Mouse (Mus musculus): ENCODE data around the gene Chpt1. TPM values are rescaled to one million over a fixed set of nuclear protein-coding genes. Genes with fewer than 3 reads are reported as not detected.
A peak's percentile ranks its signal among the peaks of the same experiment; 100 is the strongest.

Gene Chpt1
- polyA plus RNA-seq, 1 experiment from 2014 or later: 20.6 TPM

DNA sequence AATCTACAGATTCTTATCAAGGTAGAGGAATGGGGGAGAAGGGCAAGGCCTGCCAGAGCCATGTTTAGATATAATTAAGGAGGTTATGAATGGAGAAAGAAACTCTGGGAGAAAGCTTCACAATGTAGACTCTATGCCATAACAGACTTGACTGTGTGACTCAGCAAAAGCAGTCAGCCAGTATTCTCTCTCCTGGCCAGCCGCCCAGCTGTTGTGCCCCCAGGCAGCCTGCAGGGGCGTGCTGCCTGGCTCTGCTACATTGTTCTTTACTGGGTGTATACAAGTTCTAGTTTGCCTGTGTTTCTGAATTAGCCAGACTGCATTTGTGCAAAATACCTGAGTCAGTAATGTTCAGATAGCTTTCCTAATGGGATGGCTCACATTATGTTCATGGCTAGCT, 10.6 kb upstream of the Chpt1 start:
- ATAC-seq (ENCODE audit: low FRiP score): no peak
- Histone ChIP-seq H3K4me3 (ENCODE audit: low read depth, low read length) (no peak overlapping the region), H3K27ac (ENCODE audit: low read depth, low read length) (no peak overlapping the region), H3K4me2 (no peak overlapping the region), H3K4me1 (ENCODE audit: control insufficient read depth, insufficient read depth, low read length) (no peaks in the 10 kb centered on the region), H3K9ac (ENCODE audit: low read length) (no peak overlapping the region), H3K36me3 (ENCODE audit: control insufficient read depth, insufficient read depth, low read length) (no peaks in the 10 kb centered on the region), H3K9me3 (ENCODE audit: control insufficient read depth, low read length) (no peaks in the 10 kb centered on the region), H3K27me3 (ENCODE audit: control insufficient read depth, insufficient read depth, low read length) (no peaks in the 10 kb centered on the region)
- DNase-seq (ENCODE audit: low spot score, missing footprints): no peak
- WGBS: 63% methylated on average over 2 of the region's 2 CpGs

DNA sequence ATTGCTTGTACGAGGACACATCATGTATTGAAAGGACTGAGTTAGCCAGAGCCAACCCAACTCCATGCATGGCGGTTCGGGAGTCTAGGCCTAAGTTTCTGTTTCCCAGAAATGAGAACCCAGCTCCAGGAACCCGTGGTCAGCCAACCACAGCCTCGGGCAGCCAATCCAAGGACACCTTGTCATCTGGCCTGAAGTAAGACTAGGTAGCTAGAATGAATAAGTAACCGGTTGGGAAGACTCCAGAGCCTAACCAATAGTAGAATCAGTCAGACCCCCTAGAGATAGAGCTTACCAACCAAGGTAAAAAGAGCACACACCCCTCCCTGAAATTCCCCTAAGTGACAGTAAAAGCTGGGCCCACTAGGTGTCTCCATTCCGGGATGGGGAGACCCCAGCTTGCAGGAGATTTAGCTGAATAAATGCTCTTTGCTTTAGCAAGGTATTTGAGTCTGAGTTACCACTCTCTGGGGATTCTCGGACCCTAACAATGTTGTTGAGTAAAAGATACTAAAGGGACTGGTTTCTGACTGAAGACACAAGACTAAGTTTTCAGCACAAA, 9.8 kb upstream of the Chpt1 start:
- no peak overlapping the region for H3K4me3 ChIP-seq (ENCODE audit: low read depth, low read length)
- ATAC-seq (ENCODE audit: low FRiP score): no peak
- WGBS: 72% methylated on average over 8 of the region's 8 CpGs

DNA sequence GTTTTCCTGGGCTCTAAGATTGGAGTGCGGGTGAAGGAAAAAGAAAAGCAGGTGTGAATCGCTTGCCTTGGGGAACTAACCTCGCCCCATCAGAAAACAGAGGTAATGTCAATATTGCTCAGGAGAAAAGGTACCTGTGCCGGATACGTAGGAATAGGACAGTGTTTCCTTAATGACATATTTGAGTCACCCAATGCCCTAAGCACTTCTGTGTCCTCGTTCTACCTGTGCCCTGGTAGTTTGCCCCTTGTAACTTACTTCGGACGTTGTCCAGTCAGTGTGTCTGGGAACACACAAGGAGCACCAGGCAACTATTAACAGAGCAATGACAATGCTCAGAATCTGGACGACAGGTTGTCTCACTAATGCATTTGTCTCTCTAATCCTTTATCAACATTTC, 7.5 kb upstream of the Chpt1 start:
- Histone ChIP-seq H3K36me3 (ENCODE audit: control insufficient read depth, insufficient read depth, low read length) (no peaks in the 10 kb centered on the region), H3K4me3 (ENCODE audit: low read depth, low read length) (no peak overlapping the region), H3K27ac (ENCODE audit: low read depth, low read length) (no peak overlapping the region), H3K4me1 (ENCODE audit: control insufficient read depth, insufficient read depth, low read length) (no peaks in the 10 kb centered on the region), H3K9me3 (ENCODE audit: control insufficient read depth, low read length) (no peaks in the 10 kb centered on the region), H3K4me2 (no peak overlapping the region), H3K9ac (ENCODE audit: low read length) (no peak overlapping the region), H3K27me3 (ENCODE audit: control insufficient read depth, insufficient read depth, low read length) (no peaks in the 10 kb centered on the region)
- no peak for DNase-seq (ENCODE audit: low spot score, missing footprints)
- 89% methylated on average over 9 of the region's 9 CpGs for WGBS
- no peak for ATAC-seq (ENCODE audit: low FRiP score)

More for the DNA sequence above, 9.8 kb upstream of the Chpt1 start:
- Histone ChIP-seq H3K27me3 (ENCODE audit: control insufficient read depth, insufficient read depth, low read length) (no peaks in the 10 kb centered on the region), H3K4me1 (ENCODE audit: control insufficient read depth, insufficient read depth, low read length) (no peaks in the 10 kb centered on the region), H3K4me2 (no peak overlapping the region), H3K9me3 (ENCODE audit: control insufficient read depth, low read length) (no peaks in the 10 kb centered on the region), H3K9ac (ENCODE audit: low read length) (no peak overlapping the region), H3K36me3 (ENCODE audit: control insufficient read depth, insufficient read depth, low read length) (no peaks in the 10 kb centered on the region), H3K27ac (ENCODE audit: low read depth, low read length) (no peak overlapping the region)
- no peak for DNase-seq (ENCODE audit: low spot score, missing footprints)

DNA sequence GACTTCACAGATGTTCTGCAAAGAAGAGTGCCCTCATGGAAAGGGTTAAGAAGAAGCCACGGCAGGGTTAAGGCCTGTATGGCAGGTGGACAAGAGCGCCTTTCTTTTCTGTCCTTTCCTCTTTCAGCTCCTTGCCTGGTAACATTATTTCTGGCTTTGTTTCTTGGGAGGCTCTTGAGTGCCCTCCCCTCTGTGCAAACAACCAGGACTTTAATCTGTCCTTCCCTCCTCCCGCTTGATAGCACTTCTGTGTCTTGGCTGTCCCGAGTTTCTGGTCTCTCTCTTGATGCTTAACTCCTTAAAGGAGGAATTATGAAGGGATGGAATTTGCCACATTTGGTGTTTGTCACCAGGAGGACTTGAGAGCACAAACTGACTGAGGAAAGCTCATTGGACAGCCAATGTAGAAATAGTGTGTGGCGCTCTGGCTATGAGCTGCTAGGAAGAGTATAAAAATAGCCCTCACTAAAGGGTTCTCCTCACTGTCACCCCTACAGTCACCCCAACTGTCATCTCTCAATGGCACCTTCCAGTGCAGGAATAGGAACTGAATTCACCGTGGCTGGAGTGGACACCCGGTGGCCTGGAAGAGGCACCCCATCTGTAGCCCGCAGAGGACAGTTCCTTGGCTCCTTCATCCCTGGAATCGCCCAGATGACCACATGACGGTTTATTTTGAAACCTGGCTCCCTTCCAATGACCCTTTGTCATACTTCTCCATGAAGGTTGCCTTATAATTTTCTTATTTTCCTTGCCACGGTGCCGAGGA, 6.8 kb upstream of the Chpt1 start:
- Histone ChIP-seq H3K4me1 (ENCODE audit: control insufficient read depth, insufficient read depth, low read length) (no peaks in the 10 kb centered on the region), H3K27ac (ENCODE audit: low read depth, low read length) (no peak overlapping the region), H3K27me3 (ENCODE audit: control insufficient read depth, insufficient read depth, low read length) (no peaks in the 10 kb centered on the region), H3K36me3 (ENCODE audit: control insufficient read depth, insufficient read depth, low read length) (no peaks in the 10 kb centered on the region), H3K9me3 (ENCODE audit: control insufficient read depth, low read length) (no peaks in the 10 kb centered on the region), H3K9ac (ENCODE audit: low read length) (no peak overlapping the region), H3K4me3 (ENCODE audit: low read depth, low read length) (no peak overlapping the region), H3K4me2 (no peak overlapping the region)
- WGBS: 73% methylated on average over 12 of the region's 12 CpGs
- no peak for ATAC-seq (ENCODE audit: low FRiP score)
- DNase-seq (ENCODE audit: low spot score, missing footprints): no peak

DNA sequence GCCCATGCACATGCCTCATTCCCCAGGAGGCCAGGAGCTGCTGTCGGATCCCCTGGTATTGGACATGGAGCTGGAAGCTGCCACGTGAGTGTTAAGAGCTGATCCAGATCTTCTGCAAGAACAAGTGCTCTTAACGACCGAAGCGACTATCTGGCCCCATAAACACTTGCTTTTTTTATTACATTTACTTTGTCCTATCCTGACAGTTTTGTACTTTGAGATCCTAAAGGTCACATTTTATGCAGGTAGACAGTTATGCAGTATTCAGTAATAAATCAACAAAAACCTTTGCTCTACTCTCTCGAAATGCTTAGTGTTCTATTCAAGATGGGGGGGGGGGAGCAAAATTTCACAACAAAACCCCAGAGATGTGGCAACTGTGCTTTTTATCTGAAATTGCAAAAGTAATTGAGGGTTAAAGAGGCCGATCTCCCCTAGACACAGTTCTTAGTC, 3.8 kb upstream of the Chpt1 start:
- DNase-seq (ENCODE audit: low spot score, missing footprints): no peak
- Histone ChIP-seq H3K36me3 (ENCODE audit: control insufficient read depth, insufficient read depth, low read length) (no peaks in the 10 kb centered on the region), H3K9ac (ENCODE audit: low read length) (no peak overlapping the region), H3K27ac (ENCODE audit: low read depth, low read length) (no peak overlapping the region), H3K4me2 (no peak overlapping the region), H3K4me1 (ENCODE audit: control insufficient read depth, insufficient read depth, low read length) (peaks cover 4% of the 10 kb centered on the region), H3K9me3 (ENCODE audit: control insufficient read depth, low read length) (no peaks in the 10 kb centered on the region), H3K4me3 (ENCODE audit: low read depth, low read length) (no peak overlapping the region), H3K27me3 (ENCODE audit: control insufficient read depth, insufficient read depth, low read length) (no peaks in the 10 kb centered on the region)
- no peak for ATAC-seq (ENCODE audit: low FRiP score)
- WGBS: 88% methylated on average over 7 of the region's 7 CpGs

DNA sequence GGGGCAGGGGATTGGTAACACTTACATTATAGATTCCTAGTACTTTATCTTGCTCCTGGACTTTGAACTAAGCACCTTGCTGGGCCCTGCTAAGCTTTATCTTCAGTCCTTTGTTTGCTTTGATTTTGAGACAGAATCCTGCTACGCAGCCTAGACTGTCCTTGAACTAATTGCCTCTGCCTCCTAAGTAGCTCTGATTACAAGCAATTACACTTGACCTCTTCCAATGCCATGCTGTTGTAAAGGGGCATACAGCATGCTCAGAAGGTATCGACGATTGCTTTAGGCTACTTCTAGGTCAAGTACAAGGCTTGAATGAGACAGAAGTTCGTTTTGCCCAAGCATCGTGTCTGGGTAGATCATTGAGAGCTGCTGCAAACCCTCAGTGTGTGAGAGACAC, 1.4 kb upstream of the Chpt1 start:
- no peak overlapping the region for H3K4me2 ChIP-seq
- H3K4me1 ChIP-seq (ENCODE audit: control insufficient read depth, insufficient read depth, low read length): peaks cover 9% of the 10 kb centered on the region
- 72% methylated on average over 5 of the region's 5 CpGs for WGBS
- H3K9me3 ChIP-seq (ENCODE audit: control insufficient read depth, low read length): no peaks in the 10 kb centered on the region
- no peak overlapping the region for H3K27ac ChIP-seq (ENCODE audit: low read depth, low read length)
- no peaks in the 10 kb centered on the region for H3K27me3 ChIP-seq (ENCODE audit: control insufficient read depth, insufficient read depth, low read length)
- H3K9ac ChIP-seq (ENCODE audit: low read length): no peak overlapping the region
- H3K4me3 ChIP-seq (ENCODE audit: low read depth, low read length): no peak overlapping the region
- DNase-seq (ENCODE audit: low spot score, missing footprints) (no peak), ATAC-seq (ENCODE audit: low FRiP score) (no peak)
- no peaks in the 10 kb centered on the region for H3K36me3 ChIP-seq (ENCODE audit: control insufficient read depth, insufficient read depth, low read length)

DNA sequence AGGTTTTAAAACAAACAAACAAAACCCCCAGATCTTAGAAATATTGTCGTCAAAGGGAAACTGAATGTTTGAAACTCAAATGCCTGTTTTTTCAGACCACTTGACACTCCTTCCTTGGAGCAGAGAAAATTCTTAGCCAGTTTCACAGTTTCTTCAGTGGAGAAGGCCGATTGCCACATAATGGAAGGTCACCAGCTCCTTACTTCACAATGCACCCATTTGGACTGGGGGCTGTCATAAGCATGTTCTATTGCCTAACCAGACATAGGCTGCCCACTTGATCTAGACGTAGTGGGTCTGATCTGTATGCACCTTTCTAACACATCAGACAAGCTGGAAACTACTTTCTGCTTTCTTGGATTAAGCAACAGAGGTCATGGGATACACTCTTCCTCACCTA, 608 bp upstream of the Chpt1 start:
- no peak for DNase-seq (ENCODE audit: low spot score, missing footprints)
- Histone ChIP-seq H3K36me3 (ENCODE audit: control insufficient read depth, insufficient read depth, low read length) (no peaks in the 10 kb centered on the region), H3K9ac (ENCODE audit: low read length) (no peak overlapping the region), H3K27ac (ENCODE audit: low read depth, low read length) (no peak overlapping the region), H3K4me1 (ENCODE audit: control insufficient read depth, insufficient read depth, low read length) (peaks cover 9% of the 10 kb centered on the region), H3K4me3 (ENCODE audit: low read depth, low read length) (no peak overlapping the region), H3K27me3 (ENCODE audit: control insufficient read depth, insufficient read depth, low read length) (no peaks in the 10 kb centered on the region), H3K9me3 (ENCODE audit: control insufficient read depth, low read length) (no peaks in the 10 kb centered on the region), H3K4me2 (no peak overlapping the region; the same call in 1 of the 2 replicates)
- WGBS: 49% methylated on average over 3 of the region's 3 CpGs
- ATAC-seq (ENCODE audit: low FRiP score): no peak

DNA sequence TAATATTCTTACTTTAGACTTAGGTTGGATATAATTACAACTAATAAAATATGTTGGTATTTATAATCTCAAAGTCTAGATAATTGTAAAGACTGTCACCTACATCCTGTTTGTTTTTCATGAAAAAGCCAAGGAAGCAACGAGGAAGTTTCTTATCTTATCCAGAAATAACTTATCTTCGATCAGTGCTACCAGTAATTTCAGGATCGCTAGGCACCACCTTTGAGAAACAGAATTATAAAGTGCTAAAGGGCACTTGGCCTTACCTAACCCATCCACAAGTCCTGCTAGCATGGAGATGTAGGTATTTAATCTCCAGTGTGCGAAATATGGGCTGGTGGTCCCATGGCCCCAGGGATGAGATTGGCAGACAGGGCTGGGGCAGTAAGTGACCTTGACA, 954 bp downstream of the Chpt1 start:
- Histone ChIP-seq H3K27me3 (ENCODE audit: control insufficient read depth, insufficient read depth, low read length) (no peaks in the 10 kb centered on the region), H3K27ac (ENCODE audit: low read depth, low read length) (no peak overlapping the region), H3K4me3 (ENCODE audit: low read depth, low read length) (peak overlapping the region; percentile 76), H3K4me2 (peak overlapping the region; percentile 80), H3K9ac (ENCODE audit: low read length) (peak overlapping the region; percentile 88), H3K36me3 (ENCODE audit: control insufficient read depth, insufficient read depth, low read length) (no peaks in the 10 kb centered on the region), H3K9me3 (ENCODE audit: control insufficient read depth, low read length) (no peaks in the 10 kb centered on the region), H3K4me1 (ENCODE audit: control insufficient read depth, insufficient read depth, low read length) (peaks cover 9% of the 10 kb centered on the region)
- WGBS: 56% methylated on average over 4 of the region's 4 CpGs
- ATAC-seq (ENCODE audit: low FRiP score) (no peak), DNase-seq (ENCODE audit: low spot score, missing footprints) (no peak)

DNA sequence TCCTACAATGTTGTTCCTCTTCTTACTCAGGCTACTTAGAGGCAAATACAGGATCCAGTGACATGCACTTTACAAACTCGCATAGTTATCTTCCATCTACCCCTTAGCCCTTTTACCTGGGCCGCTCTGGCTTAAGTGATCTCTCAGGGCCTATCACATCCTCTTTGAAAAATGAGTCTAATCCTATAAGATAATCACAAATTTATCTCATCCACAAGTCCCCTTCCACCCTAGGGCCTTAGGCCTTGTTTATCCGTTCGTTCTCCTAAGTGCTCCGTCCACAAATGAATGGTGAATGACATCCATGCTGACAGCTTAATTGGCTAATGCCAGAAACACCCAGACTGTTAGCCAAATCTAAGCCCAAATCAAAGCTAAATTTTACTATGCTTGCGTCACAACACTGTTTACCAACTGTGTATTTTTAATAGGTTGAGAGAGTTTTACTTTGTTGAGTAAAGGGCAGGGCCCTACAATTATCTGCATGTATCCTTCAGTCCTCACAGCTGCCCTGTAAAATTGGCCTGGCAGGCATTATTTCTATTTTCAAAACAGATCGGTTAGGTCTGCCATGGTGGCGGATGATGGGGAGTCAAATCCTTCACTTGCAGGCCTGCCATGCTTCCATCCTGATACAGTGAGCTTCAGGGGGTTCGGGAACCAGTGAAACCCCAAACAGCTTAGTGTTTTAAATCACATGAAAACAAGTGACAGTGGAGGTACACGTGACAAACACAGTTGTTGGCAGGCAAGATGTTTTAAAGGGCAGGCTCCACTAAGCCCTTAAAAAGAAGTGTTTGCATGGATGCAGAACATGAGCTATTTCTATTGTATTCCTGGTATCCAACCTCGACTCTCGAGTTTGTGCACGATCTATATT, 1.7 kb downstream of the Chpt1 start:
- no peaks in the 10 kb centered on the region for H3K27me3 ChIP-seq (ENCODE audit: control insufficient read depth, insufficient read depth, low read length)
- DNase-seq (ENCODE audit: low spot score, missing footprints): peak; percentile 83
- no peaks in the 10 kb centered on the region for H3K9me3 ChIP-seq (ENCODE audit: control insufficient read depth, low read length)
- no peak overlapping the region for H3K9ac ChIP-seq (ENCODE audit: low read length)
- H3K4me3 ChIP-seq (ENCODE audit: low read depth, low read length): no peak overlapping the region
- peaks cover 9% of the 10 kb centered on the region for H3K4me1 ChIP-seq (ENCODE audit: control insufficient read depth, insufficient read depth, low read length)
- no peak for ATAC-seq (ENCODE audit: low FRiP score)
- 66% methylated on average over 13 of the region's 13 CpGs for WGBS
- no peak overlapping the region for H3K4me2 ChIP-seq
- H3K27ac ChIP-seq (ENCODE audit: low read depth, low read length): no peak overlapping the region
- H3K36me3 ChIP-seq (ENCODE audit: control insufficient read depth, insufficient read depth, low read length): no peaks in the 10 kb centered on the region
